Mouse (Mus musculus): ENCODE measurements at regions not wholly inside any gene's neighbourhood (a gene's known extent, or its start where the extent isn't known, plus 50 kb on each side); places are given as distances from the start of the nearest gene placed in this dataset.
"Not testable (repeated sequence)": the region's sequence is repeated elsewhere in the genome, so short reads cannot be mapped to it uniquely, and the experiment has no call there.

DNA sequence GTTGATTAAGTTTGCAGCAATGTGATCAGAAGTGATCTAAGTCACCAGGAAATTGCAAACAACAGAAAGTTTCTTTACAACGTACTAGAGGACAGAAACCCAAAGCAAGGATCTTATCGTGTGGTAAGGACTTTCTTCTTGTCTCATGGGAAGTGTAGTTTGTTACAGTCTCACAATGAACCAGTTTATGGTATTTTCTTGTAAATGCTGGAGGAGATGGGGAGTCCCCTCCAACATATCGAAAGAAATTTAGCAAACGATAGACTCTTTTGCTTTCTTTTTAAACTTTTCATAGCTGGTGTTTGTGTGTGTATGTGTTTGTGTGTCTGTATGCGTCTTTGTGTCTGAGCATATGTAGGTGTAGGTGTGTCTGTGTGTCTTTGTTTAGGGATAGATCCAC, 453.0 kb upstream of the Dab2 start:
- no peak for DNase-seq (ENCODE audit: extremely low read depth, low read depth, low spot score)

DNA sequence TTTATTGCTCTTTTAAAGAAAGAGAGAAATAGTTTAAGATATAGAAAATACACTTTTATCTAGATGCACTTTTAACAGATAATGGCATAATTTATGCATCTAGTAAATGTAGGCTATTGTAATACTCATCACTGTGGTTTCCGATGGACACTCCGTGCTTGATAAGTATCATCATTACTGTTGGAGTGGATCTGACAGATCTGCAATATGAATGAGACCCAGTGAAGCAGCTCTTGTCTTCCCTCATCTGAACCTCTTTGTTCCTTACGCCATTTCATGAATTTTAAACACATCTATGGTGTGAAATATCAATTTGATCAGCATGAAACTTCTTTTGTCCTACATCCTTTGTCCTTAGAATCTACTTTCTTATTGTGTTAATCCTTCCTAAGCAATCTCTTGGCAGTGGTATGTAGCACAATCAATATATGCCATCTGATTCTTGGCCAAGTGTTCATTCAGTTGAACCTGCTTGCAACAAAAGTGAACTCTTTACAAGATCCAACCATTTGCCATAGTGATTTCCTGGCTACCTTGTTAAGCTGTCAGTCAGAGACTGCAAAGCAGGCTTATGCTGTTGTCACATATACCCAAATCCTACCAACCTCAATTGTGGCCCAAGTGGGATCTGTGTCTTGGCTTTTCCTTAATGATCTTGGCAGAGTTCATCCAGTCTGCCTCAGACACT, 452.0 kb upstream of the Dab2 start:
- peak; percentile 13 for DNase-seq (ENCODE audit: extremely low read depth, low read depth, low spot score)

DNA sequence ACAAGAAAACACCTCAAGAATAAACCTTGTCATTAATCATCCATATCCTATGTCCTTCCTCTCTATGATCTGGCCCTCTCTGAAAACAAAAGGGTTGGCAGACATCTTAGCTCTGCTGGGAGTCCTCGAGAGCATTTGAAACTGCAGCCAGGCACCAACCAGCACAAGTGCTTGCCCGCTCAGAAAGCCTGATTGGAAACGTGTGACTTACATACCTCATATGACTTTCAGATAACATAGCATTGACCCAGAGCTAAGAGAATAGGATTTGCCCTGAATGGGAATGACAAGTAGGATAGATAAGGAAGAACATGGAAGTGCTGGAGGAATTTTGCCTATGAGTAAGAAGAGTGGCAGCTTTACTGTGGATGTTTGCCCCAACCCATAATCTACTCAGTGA, 447.1 kb upstream of the Dab2 start:
- no peak for DNase-seq (ENCODE audit: extremely low read depth, low read depth, low spot score)

DNA sequence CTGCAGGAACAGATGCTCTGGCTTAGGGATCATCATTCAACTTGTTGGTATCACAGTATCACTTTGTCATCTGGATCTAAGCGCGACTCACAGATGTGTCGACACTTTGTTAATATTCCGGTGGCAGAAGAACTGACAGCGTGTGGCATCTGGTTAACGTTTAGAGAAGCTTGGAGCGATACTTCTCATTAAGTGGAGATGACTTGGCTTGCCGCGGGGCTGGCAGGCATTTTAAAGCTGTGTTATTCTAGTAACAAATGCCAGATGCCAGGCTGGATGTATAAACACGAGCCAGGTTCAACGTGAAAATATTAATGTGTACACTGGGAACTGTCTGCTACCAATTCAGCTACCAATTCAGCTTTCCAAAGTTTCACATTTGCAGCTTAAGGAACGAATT, 430.3 kb upstream of the Dab2 start:
- DNase-seq (ENCODE audit: extremely low read depth, low read depth, low spot score): no peak

DNA sequence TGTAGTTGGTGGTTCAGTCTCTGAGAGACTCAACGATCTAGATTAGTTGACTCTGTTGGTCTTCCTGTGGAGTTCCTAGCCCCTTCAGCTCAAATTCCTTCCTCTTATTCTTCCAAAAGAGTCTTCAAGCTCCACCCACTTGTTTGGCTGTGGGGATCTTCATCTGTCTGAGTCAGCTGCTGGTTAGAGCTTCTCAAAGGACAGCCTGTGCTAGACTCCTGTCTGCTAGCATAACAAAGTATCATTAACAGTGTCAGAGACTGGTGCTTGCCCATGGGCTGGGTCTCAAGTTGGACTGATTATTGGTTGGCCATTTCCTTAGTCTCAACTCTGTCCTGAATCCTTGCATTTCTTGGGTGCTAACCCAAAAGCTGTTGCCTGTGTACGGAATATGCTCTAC, 429.7 kb upstream of the Dab2 start:
- no peak for DNase-seq (ENCODE audit: extremely low read depth, low read depth, low spot score)

DNA sequence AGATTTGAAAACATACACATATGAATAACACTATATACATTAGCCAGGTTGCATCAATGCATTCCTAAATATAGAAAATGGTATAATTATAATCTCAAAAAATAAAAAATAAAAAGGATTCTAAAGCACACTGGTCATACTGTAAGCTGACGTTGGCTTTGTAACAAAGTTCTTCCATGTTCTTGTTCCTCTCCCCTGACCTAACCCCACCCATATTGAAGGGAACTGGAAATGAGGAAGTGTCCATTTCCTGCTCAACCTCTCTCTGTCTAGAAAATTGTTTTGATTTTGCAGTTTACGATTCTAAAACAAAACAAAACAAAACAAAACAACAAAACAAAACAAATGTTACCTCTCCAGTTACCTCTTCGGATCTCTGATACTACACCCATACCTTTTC, 427.5 kb upstream of the Dab2 start:
- no peak for DNase-seq (ENCODE audit: extremely low read depth, low read depth, low spot score)

DNA sequence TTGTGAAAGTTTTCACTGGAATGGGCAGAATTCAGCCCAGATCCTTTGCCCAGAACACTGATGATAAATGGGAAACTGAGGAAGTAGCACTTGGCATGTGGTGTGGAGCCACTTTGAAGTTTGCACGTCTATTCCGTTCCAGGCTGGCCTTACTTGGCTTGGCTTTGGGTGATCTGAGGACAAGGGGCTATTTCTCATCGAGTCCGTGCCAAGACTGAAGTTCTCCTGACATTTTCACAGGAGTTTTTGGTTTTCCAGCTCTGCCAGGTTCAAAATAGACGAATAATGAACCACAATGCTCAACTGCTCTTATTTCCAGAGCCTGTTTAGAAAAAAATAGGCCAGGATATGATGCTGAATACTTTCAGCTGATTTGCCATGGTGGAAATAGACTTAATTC, 421.8 kb upstream of the Dab2 start:
- no peak for DNase-seq (ENCODE audit: extremely low read depth, low read depth, low spot score)

DNA sequence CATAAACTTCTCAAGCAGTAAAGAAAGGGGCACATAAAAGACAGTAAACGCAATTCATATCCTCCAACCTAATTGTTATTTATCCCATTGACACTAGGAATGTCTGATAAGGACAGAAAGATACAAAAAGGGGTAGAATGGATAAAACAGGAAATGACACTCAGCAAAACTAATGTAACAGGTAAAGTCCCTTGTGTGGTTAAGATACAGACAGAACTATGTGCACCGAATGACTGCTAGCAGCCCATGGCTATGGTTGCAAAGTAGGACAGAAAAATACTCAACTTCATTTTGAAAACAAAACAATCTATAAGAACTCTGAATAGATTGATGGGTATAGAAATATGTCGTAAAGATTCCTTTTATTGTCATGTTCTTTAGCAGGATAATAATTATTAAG, 408.4 kb upstream of the Dab2 start:
- DNase-seq (ENCODE audit: extremely low read depth, low read depth, low spot score): no peak

DNA sequence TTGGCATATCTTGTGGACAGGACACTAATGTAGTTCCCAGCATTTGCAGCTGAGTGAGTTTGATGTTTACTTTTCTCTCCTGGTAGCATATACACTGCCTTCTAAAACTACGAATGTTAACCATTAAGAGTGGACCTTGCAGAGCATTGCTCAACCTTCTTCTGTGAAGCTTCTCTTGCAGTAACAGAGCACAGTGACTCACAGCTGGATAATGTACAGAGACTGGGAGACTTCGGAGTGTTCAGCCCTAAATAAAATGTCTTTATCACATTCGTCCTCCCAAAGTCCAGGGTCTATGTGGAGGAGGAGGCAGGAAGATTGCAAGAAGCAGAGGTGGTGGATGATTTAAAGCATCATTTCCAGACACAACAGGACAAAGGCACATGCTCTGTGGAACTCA, 407.6 kb upstream of the Dab2 start:
- DNase-seq (ENCODE audit: extremely low read depth, low read depth, low spot score): no peak

DNA sequence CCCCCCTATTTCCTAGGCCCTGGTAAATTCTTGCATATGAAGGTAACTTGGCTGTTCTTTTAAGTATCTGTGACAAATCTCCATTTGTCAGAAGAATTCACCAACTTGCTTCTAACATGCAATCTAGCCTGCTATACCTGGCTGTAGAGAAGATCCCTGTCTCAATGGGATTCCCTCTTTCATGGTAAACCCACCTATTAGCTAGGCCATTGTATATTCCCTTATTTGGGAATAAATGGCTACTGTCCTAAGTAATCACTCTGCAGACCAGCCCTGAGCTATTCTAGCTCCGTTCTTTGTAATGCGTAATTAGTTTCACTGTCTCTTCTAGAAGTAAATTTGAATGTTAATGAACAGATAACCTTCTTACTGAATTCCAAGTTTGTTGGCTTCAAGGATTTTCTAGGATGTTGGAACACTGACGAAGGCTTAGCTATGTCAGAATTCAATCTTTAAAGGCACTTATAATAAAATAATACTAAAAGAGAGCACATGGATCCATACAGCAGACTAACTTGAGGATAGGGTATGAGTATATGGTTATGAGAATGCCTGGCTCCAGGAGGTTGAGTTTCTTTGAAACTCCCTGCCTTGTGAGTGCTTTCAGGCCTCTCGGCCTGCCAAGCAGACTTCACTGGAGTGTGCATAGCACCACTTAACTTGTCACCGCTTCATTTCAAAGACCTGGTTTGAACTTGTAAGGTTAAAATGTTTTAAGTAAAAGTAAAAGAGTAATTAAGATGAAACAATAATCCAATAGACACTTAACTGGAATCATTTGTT, 403.7 kb upstream of the Dab2 start:
- not testable (repeated sequence) for DNase-seq (ENCODE audit: extremely low read depth, low read depth, low spot score)

DNA sequence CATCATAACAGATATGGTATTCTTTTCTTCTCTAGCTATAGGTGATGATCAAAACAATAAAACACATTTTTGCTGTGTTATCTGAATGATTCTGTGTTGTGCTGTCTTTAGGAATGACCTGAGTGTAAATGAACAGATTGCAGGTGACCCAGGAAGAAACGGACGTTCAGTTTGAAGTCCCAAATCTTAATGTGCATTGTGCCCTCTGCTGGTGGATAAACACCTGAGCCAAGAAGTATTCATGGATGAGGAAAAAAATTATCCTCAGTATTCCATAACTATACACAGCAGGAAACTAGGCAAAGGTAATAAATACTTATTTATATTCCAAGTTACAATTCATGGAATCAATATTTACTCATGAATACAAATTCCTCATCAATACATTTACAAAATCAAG, 384.3 kb upstream of the Dab2 start:
- DNase-seq (ENCODE audit: extremely low read depth, low read depth, low spot score): no peak

DNA sequence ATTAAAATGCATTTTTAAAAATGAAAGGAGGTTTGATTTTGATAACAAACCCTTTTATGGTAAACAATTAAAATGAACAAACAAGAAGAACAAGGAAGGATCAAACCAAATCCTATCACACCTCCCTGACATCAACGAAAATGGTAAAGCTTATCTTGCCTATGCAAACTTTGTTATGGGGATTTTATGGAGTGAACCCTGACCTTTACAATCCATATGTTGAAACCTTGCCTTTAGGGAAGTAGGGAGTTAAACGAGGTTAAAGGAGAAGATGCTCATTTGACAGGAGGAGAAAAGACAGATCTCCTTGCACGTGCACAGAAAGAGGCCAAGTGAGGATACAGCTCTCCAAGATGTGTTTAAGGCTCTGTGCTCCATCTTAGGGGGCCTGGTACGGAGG, 379.5 kb upstream of the Dab2 start:
- DNase-seq (ENCODE audit: extremely low read depth, low read depth, low spot score): no peak

DNA sequence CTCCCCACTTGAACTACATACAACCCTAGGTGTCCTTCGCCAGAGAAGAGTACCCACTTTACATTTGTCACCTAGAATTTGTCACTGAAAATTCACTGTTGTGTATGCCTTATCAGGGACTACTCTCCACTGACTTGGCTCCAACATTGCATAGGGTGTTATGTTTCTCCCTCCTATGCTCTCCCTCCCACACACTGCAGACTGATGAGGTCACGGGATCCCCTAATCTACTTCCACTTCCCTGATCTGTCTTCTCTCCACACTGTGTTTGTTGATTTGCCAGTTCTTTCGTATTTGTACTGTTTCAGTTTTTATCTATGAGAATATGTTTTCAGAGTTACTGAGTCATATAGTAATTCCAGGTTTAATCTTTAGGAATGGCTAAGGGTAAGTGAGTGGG, 371.8 kb upstream of the Dab2 start:
- no peak for DNase-seq (ENCODE audit: extremely low read depth, low read depth, low spot score)

DNA sequence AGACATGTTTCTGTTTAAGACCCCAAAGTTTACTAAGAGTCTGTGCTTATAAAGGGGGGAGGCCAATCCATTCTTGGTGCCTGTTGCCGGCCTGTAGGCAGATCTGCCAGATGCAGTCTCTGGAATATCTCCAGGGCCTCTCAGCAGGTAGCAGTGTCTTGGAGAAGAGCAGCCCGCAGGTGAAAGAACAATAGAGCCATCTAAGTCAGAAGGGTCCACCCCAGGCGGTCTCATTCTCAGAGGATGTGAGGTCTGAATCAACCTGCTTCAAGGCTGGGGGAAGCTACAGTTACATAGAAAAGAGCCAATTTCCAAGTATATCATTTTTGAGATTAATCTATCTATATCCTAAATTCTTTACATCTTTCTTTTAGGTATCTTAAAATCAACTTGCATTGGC, 366.0 kb upstream of the Dab2 start:
- DNase-seq (ENCODE audit: extremely low read depth, low read depth, low spot score): no peak

DNA sequence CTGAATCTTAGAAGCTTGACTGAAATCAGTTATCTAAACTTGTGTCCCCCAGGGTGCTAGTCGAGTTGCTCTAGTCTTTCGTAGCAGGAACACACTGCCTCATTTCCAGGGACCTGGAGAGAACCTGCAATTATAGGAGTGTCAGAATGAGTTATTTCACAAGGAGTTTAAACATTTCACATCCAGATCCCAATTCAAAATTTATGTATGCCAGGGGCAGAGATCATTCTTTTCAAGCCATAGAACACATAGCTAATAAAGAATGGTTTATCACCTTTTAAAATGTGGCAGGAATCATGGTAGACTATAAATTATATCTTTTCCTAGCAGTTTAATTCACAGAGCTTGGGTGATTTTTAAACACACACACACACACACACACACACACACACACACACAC, 358.6 kb upstream of the Dab2 start:
- DNase-seq (ENCODE audit: extremely low read depth, low read depth, low spot score): no peak

DNA sequence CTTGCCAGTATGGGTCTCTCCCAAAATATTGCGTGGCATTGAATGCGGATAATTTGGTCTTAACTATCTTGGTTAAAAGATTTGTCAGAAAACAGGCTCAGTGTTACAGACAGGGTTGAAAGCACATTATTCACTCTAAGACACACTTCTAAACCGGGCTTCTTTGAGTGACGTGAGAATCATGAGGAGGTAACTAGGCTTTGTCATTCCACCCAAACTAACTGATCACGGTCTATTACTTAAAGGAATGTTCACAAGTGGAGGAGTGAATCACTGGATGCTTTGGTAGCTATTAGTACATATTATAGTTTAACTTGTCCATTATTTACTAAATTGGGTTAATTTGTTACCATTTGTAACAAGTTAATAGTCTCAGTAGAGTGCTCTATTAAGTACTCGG, 352.9 kb upstream of the Dab2 start:
- no peak for DNase-seq (ENCODE audit: extremely low read depth, low read depth, low spot score)

DNA sequence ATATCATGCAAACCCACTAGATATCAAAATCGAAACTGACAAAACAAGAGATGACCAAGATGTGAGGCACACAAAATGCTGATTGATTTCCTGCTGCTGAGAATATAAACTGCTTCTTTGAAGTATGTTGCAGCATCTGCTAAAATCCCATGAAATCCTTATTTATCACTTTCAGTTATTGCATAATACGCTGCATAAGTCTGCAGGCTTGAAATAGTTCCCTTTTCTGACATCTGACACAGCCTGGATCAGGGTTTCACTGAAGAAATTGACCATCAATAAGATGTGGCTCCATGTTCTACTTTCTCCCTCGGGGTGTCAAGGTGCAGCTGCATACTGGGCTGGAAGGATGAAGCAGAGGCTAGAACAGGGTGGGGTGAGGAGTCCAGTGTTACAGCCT, 348.7 kb upstream of the Dab2 start:
- no peak for DNase-seq (ENCODE audit: extremely low read depth, low read depth, low spot score)

DNA sequence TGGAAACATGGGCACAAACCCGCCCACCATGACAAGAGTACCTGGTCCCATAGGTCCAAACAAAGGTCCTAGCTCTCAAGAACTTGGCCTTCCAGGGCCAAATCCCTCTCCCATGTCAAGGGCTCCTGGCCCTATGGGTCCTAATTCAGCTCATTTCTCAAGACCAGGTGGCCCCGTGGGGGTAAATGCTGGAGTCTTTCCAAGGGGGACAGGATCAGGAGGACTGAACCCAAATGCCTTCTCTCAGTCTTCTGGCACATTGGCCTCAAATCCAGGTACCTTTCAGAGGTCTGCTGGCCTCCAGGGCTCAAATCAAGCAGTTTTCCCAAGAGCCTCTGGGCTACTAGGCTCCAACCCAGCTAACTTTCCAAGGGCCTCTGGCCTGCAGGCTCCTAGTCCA, 347.9 kb upstream of the Dab2 start:
- not testable (repeated sequence) for DNase-seq (ENCODE audit: extremely low read depth, low read depth, low spot score)

DNA sequence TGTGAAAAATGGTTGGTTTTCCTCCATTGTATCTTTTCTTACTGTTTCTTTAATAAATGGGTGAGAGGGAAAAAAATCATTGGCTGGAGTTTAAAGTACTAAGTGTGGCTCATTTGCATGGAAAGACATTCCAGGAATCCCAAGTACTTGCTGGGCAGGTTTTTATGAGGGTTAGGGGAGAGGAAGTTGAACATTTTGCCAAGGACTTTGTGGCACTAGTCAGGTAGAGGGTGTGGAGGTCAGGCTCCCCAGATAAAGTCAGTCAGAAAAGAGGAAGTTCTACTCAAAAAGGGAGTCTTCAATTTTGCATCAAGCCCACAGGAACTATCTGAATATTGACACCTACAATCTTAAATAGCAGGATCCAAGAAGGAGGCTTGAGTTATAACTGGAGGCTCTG, 346.5 kb upstream of the Dab2 start:
- no peak for DNase-seq (ENCODE audit: extremely low read depth, low read depth, low spot score)

DNA sequence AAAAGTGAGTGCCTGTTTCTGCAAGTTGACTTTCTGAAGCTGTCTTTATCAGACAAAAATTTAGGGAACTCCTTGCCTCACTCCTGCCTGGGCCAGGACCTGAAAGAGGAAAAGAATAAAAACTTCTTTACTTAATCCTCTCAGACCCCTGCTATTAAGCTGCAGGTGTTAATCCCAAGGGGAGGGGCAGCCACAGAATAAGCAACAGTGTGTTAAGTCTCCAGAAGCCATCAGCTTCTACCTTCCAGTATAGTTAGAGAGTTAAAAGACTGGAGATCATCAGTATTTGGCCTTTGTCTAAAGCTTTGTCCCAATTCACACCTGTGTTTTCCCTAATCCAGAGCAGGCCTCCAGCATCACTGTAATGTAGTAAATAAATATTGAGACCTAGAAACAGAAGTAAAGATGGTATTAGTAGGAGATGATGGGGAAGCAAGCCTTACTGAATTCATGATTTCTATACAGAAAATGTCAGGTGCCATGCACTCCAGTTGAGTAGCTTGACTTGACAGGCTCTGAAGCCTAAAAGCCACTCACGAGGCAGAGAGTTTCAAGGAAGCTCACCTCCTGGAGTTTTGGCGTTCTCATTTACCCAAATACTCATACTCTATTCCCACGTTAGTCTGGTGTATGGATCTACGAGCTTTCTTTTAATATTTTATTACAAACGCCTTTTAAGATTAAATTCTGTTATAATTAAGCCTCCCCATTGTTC, 308.1 kb upstream of the Dab2 start:
- no peak for DNase-seq (ENCODE audit: extremely low read depth, low read depth, low spot score)

DNA sequence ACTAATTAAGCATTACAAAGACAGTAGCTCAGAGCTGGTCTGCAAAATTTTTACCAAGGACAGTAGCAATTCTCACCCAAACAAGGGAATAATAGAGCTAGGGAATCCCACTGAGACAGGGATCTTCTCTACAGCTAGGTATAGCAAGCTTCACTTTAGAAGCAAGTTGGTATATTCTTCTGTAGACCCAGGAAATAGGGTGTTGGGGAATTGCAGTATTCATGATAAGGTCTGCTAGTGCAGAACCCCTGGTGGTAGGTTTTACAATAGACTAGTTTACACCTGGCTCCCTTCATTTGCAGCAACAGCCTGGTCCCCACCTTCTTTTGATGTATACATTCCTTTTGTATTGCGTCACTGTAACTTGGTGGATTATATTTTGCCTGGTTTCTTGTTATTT, 307.4 kb upstream of the Dab2 start:
- DNase-seq (ENCODE audit: extremely low read depth, low read depth, low spot score): not testable (repeated sequence)

DNA sequence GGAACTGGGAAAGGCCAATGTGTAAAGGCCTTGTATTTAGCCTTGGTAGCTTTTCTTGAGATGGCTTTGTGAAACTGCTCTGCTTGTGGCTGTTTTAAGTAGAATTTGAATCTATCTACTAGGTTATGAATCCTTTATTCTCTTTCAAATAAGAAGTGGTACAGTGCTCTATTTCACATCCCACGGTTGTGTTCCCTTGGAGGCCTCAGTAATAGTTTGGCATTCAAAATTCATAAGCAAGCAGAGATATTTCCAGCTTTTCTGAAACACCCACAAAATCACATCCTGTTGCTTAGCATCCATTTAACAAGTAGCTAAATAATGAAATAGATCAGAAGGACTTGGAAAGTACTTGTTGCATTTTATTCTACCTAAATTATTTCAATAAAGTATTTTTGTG, 298.8 kb upstream of the Dab2 start:
- DNase-seq (ENCODE audit: extremely low read depth, low read depth, low spot score): no peak

All from fat pad, adult 2 months (tissue).